Mouse (Mus musculus) heart, adult 2 months (tissue): ENCODE measurements around the gene Kat2a. TPM values are rescaled to one million over a fixed set of nuclear protein-coding genes. Genes with fewer than 3 reads are reported as not detected.

ENCODE experiments used
- DNase-seq, 2 experiments: peaks; one replicate each; pipeline ENCODE4 v3.0.0; 2021
- H3K27ac ChIP-seq: fragments of 200-600 bp; 2 replicates; pipeline ENCODE4 v1.8.1; 2022
- H3K27me3 ChIP-seq: fragments of 200-500 bp; 2 replicates; pipeline ENCODE4 v1.6.1; 2012; ENCODE audit warnings: mild to moderate bottlenecking, low read length, inconsistent platforms, mixed read lengths; ENCODE audit not compliant: control insufficient read depth, insufficient read depth
- H3K36me3 ChIP-seq: fragments of 200-500 bp; 2 replicates; pipeline ENCODE4 v1.6.1; 2012; ENCODE audit warnings: low read length, inconsistent platforms; ENCODE audit not compliant: control insufficient read depth, insufficient read depth
- H3K4me1 ChIP-seq: fragments of 200-500 bp; 2 replicates; pipeline ENCODE4 v1.6.1; 2011; ENCODE audit warnings: low read length; ENCODE audit not compliant: control insufficient read depth, insufficient read depth
- H3K4me3 ChIP-seq: fragments of 200-600 bp; 2 replicates; pipeline ENCODE4 v1.8.1; 2022
- H3K79me2 ChIP-seq: fragments of 200-500 bp; replicated peaks from 2 replicates; pipeline ENCODE4 v1.6.1; 2012; ENCODE audit warnings: mild to moderate bottlenecking, inconsistent platforms, low read length, moderate library complexity, mixed read lengths; ENCODE audit not compliant: control insufficient read depth, insufficient read depth
- H3K9ac ChIP-seq: fragments of 200-500 bp; 2 replicates; pipeline ENCODE4 v1.6.1; 2012; ENCODE audit warnings: low read depth, mild to moderate bottlenecking, control low read depth, inconsistent platforms, low read length, mixed read lengths
- CTCF ChIP-seq: fragments of 200-600 bp; IDR thresholded peaks from 2 replicates; pipeline ENCODE4 v1.8.1; 2022; ENCODE audit warnings: antibody characterized with exemption, mild to moderate bottlenecking, moderate library complexity
- EP300 ChIP-seq: fragments of 200-500 bp; IDR thresholded peaks from 2 replicates; pipeline ENCODE4 v1.6.1; 2011; ENCODE audit warnings: low read depth, low read length, control low read depth; ENCODE audit not compliant: insufficient read depth
- POLR2A ChIP-seq: fragments of 200-500 bp; IDR thresholded peaks from 2 replicates; pipeline ENCODE4 v1.6.1; 2011; ENCODE audit warnings: mild to moderate bottlenecking, low read depth, low read length, control low read depth; ENCODE audit not compliant: insufficient read depth
- WGBS: fragments of 180-500 bp; shearing (Covaris S2); methylation state at CpG from one replicate; pipeline ENCODE4 v1.1.7; 2018; 5-methylcytosine and 5-hydroxymethylcytosine counted together
- intact Hi-C: fragments of 180-260 bp; cut with DNase I; formaldehyde crosslinking; loops from one replicate; pipeline ENCODE4 v1.15.1; 2025
- polyA plus RNA-seq: library from polyadenylated mRNA; depleted of rRNA; stranded (reverse); fragments of >200 nt; gene quantifications from 2 replicates; pipeline ENCODE4 v1.2.3, GENCODE M21; 2012
- total RNA-seq, 2 experiments: library from RNA; stranded (reverse); gene quantifications; 2 replicates each; pipeline ENCODE4 v1.2.3; 2021

Kat2a gene
- total and polyA plus RNA-seq, 3 experiments = 13.1 to 18.9 (median 14.0) TPM

- WGBS = 21% methylated on average over 14 of the region's 14 CpGs
- Histone ChIP-seq H3K27me3 (no peaks in the 10 kb centered on the region), H3K9ac (no peak overlapping the region), H3K4me3 (no peak overlapping the region), H3K27ac (no peak overlapping the region), H3K79me2 (no peaks in the 10 kb centered on the region), H3K4me1 (peaks cover 8% of the 10 kb centered on the region), H3K36me3 (no peaks in the 10 kb centered on the region)
- TF ChIP-seq POLR2A (0 out of 2 replicates have a peak, but pooled peaks have one; percentile 38), EP300 (no peak), CTCF (no peak)
- peak; percentile 75 to 79 for DNase-seq
- intact Hi-C loops = no loop called here
These were observed 11.0 kb downstream of the Kat2a start for GRCm38 (mm10) chr11:100701301-100701700.

GRCm38 (mm10) chr11:100700710-100701109, 11.6 kb downstream of the Kat2a start:
- intact Hi-C loops = no loop called here
- Histone ChIP-seq H3K36me3 (no peaks in the 10 kb centered on the region), H3K27ac (no peak overlapping the region), H3K9ac (no peak overlapping the region), H3K4me1 (peaks cover 8% of the 10 kb centered on the region), H3K79me2 (no peaks in the 10 kb centered on the region), H3K4me3 (no peak overlapping the region), H3K27me3 (no peaks in the 10 kb centered on the region)
- no peak for DNase-seq
- 83% methylated on average over 3 of the region's 3 CpGs for WGBS
- TF ChIP-seq CTCF (no peak), EP300 (no peak), POLR2A (no peak)

- H3K79me2 ChIP-seq = no peaks in the 10 kb centered on the region
- H3K4me3 ChIP-seq = no peak overlapping the region
- intact Hi-C loops = loop anchor here (5.0 kb wide), 1 partner anchor 271 kb away; no protein-coding TSS in a partner anchor
These were observed 14.3 kb downstream of the Kat2a start for GRCm38 (mm10) chr11:100697921-100698320.

GRCm38 (mm10) chr11:100694926-100695325, 17.3 kb downstream of the Kat2a start:
- DNase-seq = peak; percentile 66 to 87
- H3K36me3 ChIP-seq = no peaks in the 10 kb centered on the region
- H3K27ac ChIP-seq = no peak overlapping the region
- H3K79me2 ChIP-seq = no peaks in the 10 kb centered on the region
- intact Hi-C loops = loop anchor here (1.0 to 5.0 kb wide), 3 partner anchors 68 to 268 kb away; no protein-coding TSS in a partner anchor
- H3K9ac ChIP-seq = no peak overlapping the region
- WGBS = 24% methylated on average over 5 of the region's 5 CpGs
- H3K27me3 ChIP-seq = no peaks in the 10 kb centered on the region
- H3K4me3 ChIP-seq = no peak overlapping the region
- TF ChIP-seq POLR2A (no peak), CTCF (no peak; the same call in 1 of the 2 replicates), EP300 (peak; percentile 75; the same call in 1 of the 2 replicates)
- H3K4me1 ChIP-seq = no peaks in the 10 kb centered on the region; the same call in 1 of the 2 replicates

More at GRCm38 (mm10) chr11:100697921-100698320, 14.3 kb downstream of the Kat2a start:
- Histone ChIP-seq H3K27ac (no peak overlapping the region), H3K36me3 (no peaks in the 10 kb centered on the region), H3K4me1 (no peaks in the 10 kb centered on the region; the same call in 1 of the 2 replicates), H3K9ac (no peak overlapping the region), H3K27me3 (no peaks in the 10 kb centered on the region)
- DNase-seq = no peak
- 77% methylated on average over 7 of the region's 7 CpGs for WGBS
- TF ChIP-seq EP300 = no peak
- no peak for TF ChIP-seq CTCF
- no peak for TF ChIP-seq POLR2A

- no peak overlapping the region for H3K4me3 ChIP-seq
- H3K9ac ChIP-seq = no peak overlapping the region
- H3K27me3 ChIP-seq = no peaks in the 10 kb centered on the region
- intact Hi-C loops = no loop called here
- TF ChIP-seq CTCF (no peak), POLR2A (no peak), EP300 (no peak)
- no peak for DNase-seq
- 49% methylated on average over 5 of the region's 5 CpGs for WGBS
- H3K79me2 ChIP-seq = no peaks in the 10 kb centered on the region
- no peak overlapping the region for H3K27ac ChIP-seq
- H3K36me3 ChIP-seq = no peaks in the 10 kb centered on the region
- H3K4me1 ChIP-seq = no peaks in the 10 kb centered on the region; the same call in 1 of the 2 replicates
These were observed 19.1 kb downstream of the Kat2a start for GRCm38 (mm10) chr11:100693154-100693553.

- Histone ChIP-seq H3K79me2 (no peaks in the 10 kb centered on the region), H3K27ac (no peak within 1 kb of the TSS), H3K27me3 (no peaks in the 10 kb centered on the region), H3K4me1 (no peaks in the 10 kb centered on the region; the same call in 1 of the 2 replicates), H3K4me3 (peak within 1 kb of the TSS; percentile 9; the same call in 1 of the 2 replicates), H3K36me3 (no peaks in the 10 kb centered on the region), H3K9ac (no peak within 1 kb of the TSS)
- intact Hi-C loops = no loop called here
- 2% methylated on average over 23 of the region's 23 CpGs for WGBS
- no peak for TF ChIP-seq POLR2A
- TF ChIP-seq CTCF = no peak
- TF ChIP-seq EP300 = no peak
- DNase-seq = no peak
These were observed 20.1 kb downstream of the Kat2a start, which contains the start of gene Zfp385c for GRCm38 (mm10) chr11:100692164-100692616. Gene Zfp385c (minus strand): TSS chr11:100692455.
